Mouse (Mus musculus): Measurements from ENCODE around the gene Serf1.

- TF ChIP-seq CTCF (IDR thresholded peaks at IDR 0.05; ENCODE audit: control insufficient read depth, insufficient read depth, insufficient read length), result no peak
- no peak for TF ChIP-seq USF1 (IDR thresholded peaks at IDR 0.05; ENCODE audit: low read depth)
- TF ChIP-seq CEBPB (IDR thresholded peaks at IDR 0.05; ENCODE audit: low read depth), result no peak
- TF ChIP-seq MAX (IDR thresholded peaks at IDR 0.05), result no peak
- TF ChIP-seq MYOD1 (IDR thresholded peaks at IDR 0.05; ENCODE audit: control insufficient read depth, insufficient read length, low read depth), result no peak
- TF ChIP-seq MYOG (IDR thresholded peaks at IDR 0.05; ENCODE audit: control insufficient read depth, extremely low read depth, insufficient read length), result no peak
Observed at GRCm38 (mm10) chr13:100112218-100112972, 4.6 kb downstream of the Serf1 start.
